Mouse (Mus musculus) heart, postnatal 0 days (tissue): ENCODE results near the gene Igsf10. TPM values are rescaled to one million over a fixed set of nuclear protein-coding genes. Genes with fewer than 3 reads are reported as not detected.

ENCODE experiments used
- ATAC-seq: fragments of 200-750 bp; cut with Nextera tagmentation; 2 replicates; pipeline ENCODE4 v1.8.0; 2017; ENCODE audit warnings: low read depth, moderate number of reproducible peaks, moderate library complexity; ENCODE audit not compliant: insufficient read depth
- DNase-seq: peaks from one replicate; pipeline ENCODE4 v3.0.0-alpha.2; 2016; ENCODE audit warnings: low spot score
- H3K27ac ChIP-seq: fragments of 300-500 bp; sonication (generic); 2 replicates; pipeline ENCODE4 v1.5.1; 2014; ENCODE audit warnings: low read depth, mild to moderate bottlenecking
- H3K27me3 ChIP-seq: fragments of 300-500 bp; sonication (generic); 2 replicates; pipeline ENCODE4 v1.6.1; 2014; ENCODE audit warnings: low read length, mixed read lengths; ENCODE audit not compliant: control insufficient read depth, insufficient read depth
- H3K36me3 ChIP-seq: fragments of 300-500 bp; sonication (generic); replicated peaks from 2 replicates; pipeline ENCODE4 v1.6.1; 2014; ENCODE audit warnings: low read length, mixed read lengths; ENCODE audit not compliant: control insufficient read depth, insufficient read depth
- H3K4me1 ChIP-seq: fragments of 300-500 bp; sonication (generic); 2 replicates; pipeline ENCODE4 v1.6.1; 2014; ENCODE audit warnings: antibody characterized with exemption; ENCODE audit not compliant: control insufficient read depth, insufficient read depth
- H3K4me2 ChIP-seq: fragments of 300-500 bp; sonication (generic); 2 replicates; pipeline ENCODE4 v1.6.1; 2014; ENCODE audit warnings: low read depth, mild to moderate bottlenecking, low read length, moderate library complexity
- H3K4me3 ChIP-seq: fragments of 300-500 bp; sonication (generic); 2 replicates; pipeline ENCODE4 v1.5.1; 2014; ENCODE audit warnings: low read depth, low read length
- H3K9ac ChIP-seq: fragments of 300-500 bp; sonication (generic); replicated peaks from 2 replicates; pipeline ENCODE4 v1.6.1; 2014; ENCODE audit warnings: low read depth, low read length, mixed read lengths
- H3K9me3 ChIP-seq: fragments of 300-500 bp; sonication (generic); replicated peaks from 2 replicates; pipeline ENCODE4 v1.6.1; 2016; ENCODE audit warnings: low read length; ENCODE audit not compliant: control insufficient read depth
- CTCF ChIP-seq: IDR thresholded peaks from 2 replicates; pipeline ENCODE4 v1.5.1; 2016; ENCODE audit warnings: antibody characterized with exemption, control low read depth, low read depth
- EP300 ChIP-seq: IDR thresholded peaks from 2 replicates; pipeline ENCODE4 v1.6.1; 2016; ENCODE audit warnings: antibody characterized with exemption, low read depth
- whole genome bisulfite sequencing: fragments of 180-500 bp; shearing (Covaris S2); extraction: QIAGEN DNeasy Blood & Tissue Kit; methylation state at CpG from one replicate; pipeline ENCODE4 v1.1.7; 2014; 5-methylcytosine and 5-hydroxymethylcytosine counted together
- polyA plus RNA-seq: library from polyadenylated mRNA; unstranded; fragments of >200 nt; fragmentation: Nextera tagmentation; extraction: Ambion mirVana; gene quantifications from 2 replicates; pipeline ENCODE4 v1.2.1, GENCODE M21; 2015
- total RNA-seq: library from RNA; depleted of rRNA; stranded (reverse); fragments of >200 nt; gene quantifications from 2 replicates; pipeline ENCODE4 v1.2.3, GENCODE M21; 2014; ENCODE audit warnings: low replicate concordance

Gene Igsf10
- total and polyA plus RNA-seq, 2 experiments from 2014 or later: 1.8 to 2.3 TPM

DNA sequence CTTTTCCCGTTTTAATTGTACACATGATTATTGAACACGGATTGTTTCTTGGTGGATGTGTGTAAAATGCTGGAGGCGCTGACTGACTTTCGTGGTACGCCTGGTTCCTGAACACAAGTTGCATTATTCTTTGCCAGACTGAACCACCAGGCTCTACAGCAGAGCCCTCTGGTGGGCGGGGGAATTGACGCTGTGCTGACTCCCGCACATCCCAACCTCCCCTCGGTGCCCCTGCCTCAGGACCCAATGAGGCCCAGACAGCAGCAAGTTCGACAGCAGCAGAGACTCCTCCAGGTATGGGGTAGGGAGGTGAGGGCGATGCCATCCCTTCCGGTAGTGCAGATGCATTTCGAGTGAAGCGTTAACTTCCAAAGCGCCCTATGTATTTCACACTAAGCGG lies 46.5 kb downstream of the Igsf10 start:
- WGBS: 81% methylated on average over 16 of the region's 16 CpGs
- H3K4me2 ChIP-seq: no peak overlapping the region

GRCm38 (mm10) chr3:59296563-59297130 lies 47.5 kb downstream of the Igsf10 start:
- no peak overlapping the region for H3K4me3 ChIP-seq
- H3K27ac ChIP-seq: no peak overlapping the region
- H3K9ac ChIP-seq: no peak overlapping the region
- WGBS: 84% methylated on average over 5 of the region's 5 CpGs
- H3K9me3 ChIP-seq: no peaks in the 10 kb centered on the region
- no peak overlapping the region for H3K4me2 ChIP-seq
- no peak for DNase-seq
- no peaks in the 10 kb centered on the region for H3K36me3 ChIP-seq
- TF ChIP-seq CTCF: no peak
- TF ChIP-seq EP300: no peak
- H3K4me1 ChIP-seq: no peaks in the 10 kb centered on the region
- H3K27me3 ChIP-seq: no peaks in the 10 kb centered on the region
- no peak for ATAC-seq

More for the DNA sequence above, 46.5 kb downstream of the Igsf10 start:
- Histone ChIP-seq H3K27me3 (no peaks in the 10 kb centered on the region), H3K36me3 (no peaks in the 10 kb centered on the region), H3K4me3 (no peak overlapping the region), H3K27ac (no peak overlapping the region), H3K4me1 (no peaks in the 10 kb centered on the region), H3K9ac (no peak overlapping the region), H3K9me3 (no peaks in the 10 kb centered on the region)
- DNase-seq (no peak), ATAC-seq (no peak)
- TF ChIP-seq CTCF (no peak), EP300 (no peak)

- no peaks in the 10 kb centered on the region for H3K27me3 ChIP-seq
- H3K4me3 ChIP-seq: no peak overlapping the region
- WGBS: 76% methylated on average over 16 of the region's 16 CpGs
- no peak for ATAC-seq
- DNase-seq: no peak
- TF ChIP-seq EP300 (no peak), CTCF (no peak)
- H3K9ac ChIP-seq: no peak overlapping the region
- no peaks in the 10 kb centered on the region for H3K9me3 ChIP-seq
- no peaks in the 10 kb centered on the region for H3K4me1 ChIP-seq
- no peak overlapping the region for H3K27ac ChIP-seq
- H3K36me3 ChIP-seq: no peaks in the 10 kb centered on the region
- H3K4me2 ChIP-seq: no peak overlapping the region
Measured at GRCm38 (mm10) chr3:59295699-59296562, 48.3 kb downstream of the Igsf10 start.

DNA sequence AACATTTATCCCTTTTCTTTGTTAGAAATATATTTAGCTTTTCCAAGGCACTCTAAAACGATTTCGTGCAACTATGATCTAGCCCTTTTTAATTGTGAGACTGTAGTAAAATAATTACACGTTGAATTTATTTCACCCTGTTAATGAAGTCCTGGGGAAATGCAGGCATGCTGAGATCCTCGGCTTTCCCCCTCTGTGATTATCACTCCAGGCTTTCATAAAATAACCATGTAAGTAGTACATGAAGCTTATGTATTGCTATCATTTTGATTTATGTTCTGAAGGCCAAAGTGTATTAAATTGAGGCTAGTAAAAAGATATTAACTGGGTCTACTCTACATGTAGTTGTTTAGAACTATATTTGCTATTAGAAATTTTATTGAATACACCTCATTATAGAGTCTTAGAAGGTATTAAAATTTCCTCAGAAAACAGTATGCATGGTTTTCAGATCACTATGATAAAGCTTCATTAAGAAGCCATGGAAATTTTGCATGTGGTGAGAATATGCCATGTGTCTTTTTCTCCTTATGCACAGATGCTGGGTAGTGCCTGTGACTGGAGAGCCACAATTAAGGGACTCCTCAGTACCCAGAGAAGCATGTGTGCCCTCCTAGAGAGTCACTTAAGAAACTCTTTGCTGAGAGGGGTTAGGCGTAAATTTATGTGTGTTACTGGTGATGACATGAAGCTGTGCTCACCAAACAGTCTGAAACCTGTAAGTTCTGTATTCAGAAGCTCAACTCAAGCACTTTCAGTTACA lies 50.6 kb downstream of the Igsf10 start:
- no peaks in the 10 kb centered on the region for H3K4me1 ChIP-seq
- no peaks in the 10 kb centered on the region for H3K36me3 ChIP-seq
- WGBS: 84% methylated on average over 5 of the region's 5 CpGs
- no peaks in the 10 kb centered on the region for H3K27me3 ChIP-seq
- TF ChIP-seq CTCF: no peak
- no peak for TF ChIP-seq EP300
- no peak overlapping the region for H3K4me2 ChIP-seq
- no peak overlapping the region for H3K27ac ChIP-seq
- ATAC-seq (no peak), DNase-seq (no peak)
- H3K9ac ChIP-seq: no peak overlapping the region
- no peak overlapping the region for H3K4me3 ChIP-seq
- H3K9me3 ChIP-seq: no peaks in the 10 kb centered on the region

GRCm38 (mm10) chr3:59290551-59290950 lies 53.6 kb downstream of the Igsf10 start:
- no peaks in the 10 kb centered on the region for H3K4me1 ChIP-seq
- no peak overlapping the region for H3K4me2 ChIP-seq
- WGBS: 53% methylated on average over 2 of the region's 2 CpGs
- no peak for DNase-seq
- H3K27ac ChIP-seq: no peak overlapping the region
- ATAC-seq: no peak
- H3K4me3 ChIP-seq: no peak overlapping the region
- no peaks in the 10 kb centered on the region for H3K27me3 ChIP-seq
- H3K36me3 ChIP-seq: no peaks in the 10 kb centered on the region
- TF ChIP-seq EP300 (no peak), CTCF (no peak)
- H3K9ac ChIP-seq: no peak overlapping the region
- H3K9me3 ChIP-seq: no peaks in the 10 kb centered on the region
